Mouse (Mus musculus) heart, embryonic 13.5 days (tissue): ENCODE measurements around the gene Tspan5. TPM values are rescaled to one million over a fixed set of nuclear protein-coding genes. Genes with fewer than 3 reads are reported as not detected.

Experiments used
- ATAC-seq: fragments of 200-750 bp; cut with Nextera tagmentation; 2 replicates; pipeline ENCODE4 v1.8.0; 2017; ENCODE audit warnings: moderate TSS enrichment; ENCODE audit not compliant: insufficient number of reproducible peaks, low FRiP score, low TSS enrichment; ENCODE audit errors: extremely low read depth
- H3K27ac ChIP-seq: fragments of 300-500 bp; sonication (generic); replicated peaks from 2 replicates; pipeline ENCODE4 v1.5.1; 2015; ENCODE audit warnings: moderate library complexity, mild to moderate bottlenecking, inconsistent platforms
- H3K27me3 ChIP-seq: fragments of 300-500 bp; sonication (generic); replicated peaks from 2 replicates; pipeline ENCODE4 v1.6.1; 2015; ENCODE audit warnings: mild to moderate bottlenecking, inconsistent platforms
- H3K36me3 ChIP-seq: fragments of 300-500 bp; sonication (generic); 2 replicates; pipeline ENCODE4 v1.6.1; 2015; ENCODE audit warnings: mild to moderate bottlenecking, inconsistent platforms
- H3K4me1 ChIP-seq: fragments of 300-500 bp; sonication (generic); 2 replicates; pipeline ENCODE4 v1.6.1; 2015; ENCODE audit warnings: inconsistent platforms
- H3K4me2 ChIP-seq: fragments of 300-500 bp; sonication (generic); 2 replicates; pipeline ENCODE4 v1.6.1; 2015; ENCODE audit warnings: inconsistent platforms, mild to moderate bottlenecking, moderate library complexity
- H3K4me3 ChIP-seq: fragments of 300-500 bp; sonication (generic); 2 replicates; pipeline ENCODE4 v1.5.1; 2015; ENCODE audit warnings: moderate library complexity, mild to moderate bottlenecking, inconsistent platforms
- H3K9ac ChIP-seq: fragments of 300-500 bp; sonication (generic); 2 replicates; pipeline ENCODE4 v1.6.1; 2015; ENCODE audit warnings: inconsistent platforms, mild to moderate bottlenecking, moderate library complexity
- H3K9me3 ChIP-seq: fragments of 300-500 bp; sonication (generic); 2 replicates; pipeline ENCODE4 v1.6.1; 2016; ENCODE audit warnings: inconsistent platforms
- WGBS: fragments of 180-500 bp; shearing (Covaris S2); methylation state at CpG from one replicate; pipeline ENCODE4 v1.1.7; 2015; ENCODE audit warnings: mixed read lengths; 5-methylcytosine and 5-hydroxymethylcytosine counted together
- polyA plus RNA-seq: library from polyadenylated mRNA; unstranded; fragments of >200 nt; fragmentation: Nextera tagmentation; extraction: Ambion mirVana; gene quantifications from 2 replicates; pipeline ENCODE4 v1.2.1, GENCODE M21; 2015

Gene Tspan5
- polyA plus RNA-seq, 1 experiment from 2014 or later: 16.2 TPM

- ATAC-seq: no peak
- peaks cover 2% of the 10 kb centered on the region for H3K4me1 ChIP-seq
- no peak overlapping the region for H3K27ac ChIP-seq
- H3K9ac ChIP-seq: no peak overlapping the region
- H3K36me3 ChIP-seq: no peaks in the 10 kb centered on the region
- H3K4me2 ChIP-seq: no peak overlapping the region
- WGBS: 71% methylated on average over 5 of the region's 5 CpGs
- 0 out of 2 replicates have a peak, but pooled peaks cover 6% of the 10 kb centered on the region for H3K9me3 ChIP-seq
- no peaks in the 10 kb centered on the region for H3K27me3 ChIP-seq
- no peak overlapping the region for H3K4me3 ChIP-seq
Measured at GRCm38 (mm10) chr3:138865271-138865670, 123.3 kb downstream of the Tspan5 start.

GRCm38 (mm10) chr3:138867149-138867848 lies 125.3 kb downstream of the Tspan5 start:
- H3K4me1 ChIP-seq: no peaks in the 10 kb centered on the region; the same call in 1 of the 2 replicates
- no peak overlapping the region for H3K9ac ChIP-seq
- H3K9me3 ChIP-seq: 0 out of 2 replicates have a peak, but pooled peaks cover 6% of the 10 kb centered on the region
- no peak overlapping the region for H3K4me3 ChIP-seq
- no peak for ATAC-seq
- no peaks in the 10 kb centered on the region for H3K36me3 ChIP-seq
- H3K27ac ChIP-seq: no peak overlapping the region
- 71% methylated on average over 16 of the region's 16 CpGs for WGBS
- no peak overlapping the region for H3K4me2 ChIP-seq
- H3K27me3 ChIP-seq: no peaks in the 10 kb centered on the region

GRCm38 (mm10) chr3:138868409-138868808 lies 126.4 kb downstream of the Tspan5 start:
- no peak overlapping the region for H3K9ac ChIP-seq
- H3K27me3 ChIP-seq: no peaks in the 10 kb centered on the region
- no peaks in the 10 kb centered on the region for H3K36me3 ChIP-seq
- H3K27ac ChIP-seq: no peak overlapping the region
- H3K4me1 ChIP-seq: no peaks in the 10 kb centered on the region; the same call in 1 of the 2 replicates
- H3K4me2 ChIP-seq: no peak overlapping the region
- H3K4me3 ChIP-seq: no peak overlapping the region
- ATAC-seq: no peak
- 67% methylated on average over 13 of the region's 13 CpGs for WGBS
- 0 out of 2 replicates have a peak, but pooled peaks cover 6% of the 10 kb centered on the region for H3K9me3 ChIP-seq

DNA sequence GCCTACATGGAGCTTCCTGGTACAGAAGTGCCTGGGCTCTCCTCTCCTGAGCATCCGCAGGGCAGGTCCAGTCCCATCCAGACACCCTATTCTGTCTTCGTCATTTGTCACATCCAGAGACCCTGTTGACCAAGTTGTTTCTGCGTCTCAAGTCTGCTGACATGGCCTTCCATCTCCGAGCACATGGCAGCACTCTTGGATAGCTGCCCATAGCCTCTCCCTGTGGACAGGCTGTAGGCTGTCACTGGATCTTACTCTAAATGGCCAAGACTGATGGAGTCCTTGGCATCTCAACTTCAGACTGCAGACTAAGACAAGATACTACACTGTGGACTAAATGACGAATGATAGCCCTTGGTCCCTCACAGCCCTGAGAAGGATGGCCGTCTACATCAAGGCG lies 133.3 kb downstream of the Tspan5 start:
- 88% methylated on average over 7 of the region's 7 CpGs for WGBS
- Histone ChIP-seq H3K9me3 (no peaks in the 10 kb centered on the region), H3K27ac (no peak overlapping the region), H3K36me3 (0 out of 2 replicates have a peak, but pooled peaks cover 3% of the 10 kb centered on the region), H3K27me3 (no peaks in the 10 kb centered on the region), H3K4me3 (no peak overlapping the region), H3K4me2 (no peak overlapping the region), H3K9ac (no peak overlapping the region), H3K4me1 (no peaks in the 10 kb centered on the region)
- ATAC-seq: no peak

DNA sequence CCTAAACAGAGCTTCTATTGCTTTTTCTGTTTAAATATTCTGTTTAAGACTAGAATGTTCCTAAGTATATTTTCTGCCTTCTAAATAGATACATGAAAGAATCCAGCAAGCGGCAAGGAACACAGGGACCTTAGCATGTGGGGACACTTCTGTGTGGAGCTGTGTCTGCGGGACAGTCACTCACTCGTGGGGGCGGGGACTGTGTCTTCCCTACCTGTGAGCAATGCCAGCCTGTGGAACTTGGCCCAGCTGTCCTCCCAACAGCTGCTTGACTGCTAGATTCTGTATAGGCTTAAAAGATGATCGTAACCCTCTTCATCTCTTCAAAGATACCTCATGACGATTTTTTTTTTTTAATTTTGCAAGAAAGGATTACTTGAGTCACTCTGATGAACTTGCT lies 133.9 kb downstream of the Tspan5 start:
- H3K9me3 ChIP-seq: no peaks in the 10 kb centered on the region
- H3K27ac ChIP-seq: no peak overlapping the region
- H3K9ac ChIP-seq: no peak overlapping the region
- H3K36me3 ChIP-seq: 0 out of 2 replicates have a peak, but pooled peaks cover 3% of the 10 kb centered on the region
- ATAC-seq: no peak
- 88% methylated on average over 6 of the region's 6 CpGs for WGBS
- H3K4me3 ChIP-seq: no peak overlapping the region
- no peaks in the 10 kb centered on the region for H3K27me3 ChIP-seq
- peaks cover under 1% of the 10 kb centered on the region; the same call in 1 of the 2 replicates for H3K4me1 ChIP-seq
- no peak overlapping the region for H3K4me2 ChIP-seq

GRCm38 (mm10) chr3:138876418-138876817 lies 134.4 kb downstream of the Tspan5 start:
- H3K9me3 ChIP-seq: no peaks in the 10 kb centered on the region
- no peak overlapping the region for H3K27ac ChIP-seq
- H3K9ac ChIP-seq: no peak overlapping the region
- H3K27me3 ChIP-seq: no peaks in the 10 kb centered on the region
- WGBS: 85% methylated on average over 10 of the region's 10 CpGs
- no peak overlapping the region for H3K4me2 ChIP-seq
- no peak overlapping the region for H3K4me3 ChIP-seq
- peaks cover 5% of the 10 kb centered on the region for H3K4me1 ChIP-seq
- 0 out of 2 replicates have a peak, but pooled peaks cover 3% of the 10 kb centered on the region for H3K36me3 ChIP-seq
- ATAC-seq: no peak

DNA sequence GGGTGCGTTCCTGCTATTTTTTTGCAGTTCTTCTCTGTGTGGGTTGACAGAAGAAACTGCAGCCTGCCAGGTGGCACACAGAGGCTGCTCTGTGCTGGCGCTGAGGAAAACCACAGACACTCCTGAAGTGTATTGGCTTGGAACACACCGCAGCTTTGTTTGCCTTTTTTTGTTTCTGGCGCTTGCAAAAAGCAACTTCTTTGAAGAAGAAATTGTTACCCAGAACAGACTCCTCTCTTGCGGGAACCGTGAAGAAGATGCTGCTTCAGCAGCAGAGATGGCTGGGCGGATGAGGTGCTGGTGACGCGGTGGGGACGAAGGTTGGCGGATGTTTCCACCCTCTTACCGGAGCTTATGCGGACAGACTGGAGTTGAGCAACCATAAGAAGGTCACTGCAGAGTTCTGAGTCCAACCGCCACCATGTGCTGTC lies 135.0 kb downstream of the Tspan5 start:
- H3K9ac ChIP-seq: no peak overlapping the region
- no peaks in the 10 kb centered on the region for H3K9me3 ChIP-seq
- H3K27ac ChIP-seq: no peak overlapping the region
- no peak overlapping the region for H3K4me2 ChIP-seq
- WGBS: 82% methylated on average over 14 of the region's 14 CpGs
- no peak overlapping the region for H3K4me3 ChIP-seq
- H3K36me3 ChIP-seq: 0 out of 2 replicates have a peak, but pooled peaks cover 3% of the 10 kb centered on the region
- no peak for ATAC-seq
- no peaks in the 10 kb centered on the region for H3K27me3 ChIP-seq
- H3K4me1 ChIP-seq: peaks cover 11% of the 10 kb centered on the region

- Histone ChIP-seq H3K36me3 (0 out of 2 replicates have a peak, but pooled peaks cover 3% of the 10 kb centered on the region), H3K9me3 (no peaks in the 10 kb centered on the region), H3K4me1 (peaks cover 17% of the 10 kb centered on the region), H3K4me3 (no peak overlapping the region), H3K4me2 (no peak overlapping the region), H3K27me3 (no peaks in the 10 kb centered on the region), H3K27ac (no peak overlapping the region), H3K9ac (no peak overlapping the region)
- ATAC-seq: no peak
- 46% methylated on average over 4 of the region's 4 CpGs for WGBS
Measured at GRCm38 (mm10) chr3:138877741-138878140, 135.7 kb downstream of the Tspan5 start.

GRCm38 (mm10) chr3:138880999-138881724 lies 139.2 kb downstream of the Tspan5 start:
- no peak for ATAC-seq

DNA sequence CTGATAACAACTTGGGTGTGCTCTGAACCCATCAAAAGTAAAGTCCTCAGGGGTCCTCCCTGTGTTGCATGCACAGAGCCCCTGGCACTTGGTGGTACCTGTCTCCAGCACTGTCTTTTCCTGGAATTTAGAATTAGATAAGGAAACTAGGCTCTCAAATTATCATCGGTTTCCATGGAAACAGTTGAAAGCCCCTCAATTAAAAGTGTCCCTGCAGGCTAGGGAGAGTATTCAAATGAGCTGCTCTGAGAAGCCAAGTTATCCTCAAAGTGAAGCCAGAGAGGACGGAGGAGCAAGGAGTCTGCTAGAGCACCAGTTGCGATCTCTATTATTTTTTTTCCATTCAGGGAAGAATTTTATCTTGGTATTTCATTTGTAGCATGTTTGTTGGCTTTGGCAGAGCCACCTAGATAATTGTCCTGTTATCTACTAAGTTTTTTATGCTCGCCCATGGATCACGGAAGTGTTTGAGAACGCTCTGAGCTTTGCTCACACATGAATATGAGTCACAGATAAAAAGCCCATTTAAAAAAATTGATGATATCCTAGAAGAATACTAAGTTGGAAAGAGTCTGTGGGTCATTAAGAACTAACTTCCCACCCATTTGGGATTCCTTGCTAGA lies 139.8 kb downstream of the Tspan5 start:
- Histone ChIP-seq H3K4me1 (peaks cover 24% of the 10 kb centered on the region), H3K9me3 (no peaks in the 10 kb centered on the region), H3K9ac (no peak overlapping the region), H3K4me3 (no peak overlapping the region), H3K27ac (peak overlapping the region; percentile 45; the same call in 1 of the 2 replicates), H3K4me2 (no peak overlapping the region), H3K27me3 (no peaks in the 10 kb centered on the region), H3K36me3 (0 out of 2 replicates have a peak, but pooled peaks cover 2% of the 10 kb centered on the region)
- no peak for ATAC-seq
- 35% methylated on average over 6 of the region's 6 CpGs for WGBS

More at GRCm38 (mm10) chr3:138880999-138881724, 139.2 kb downstream of the Tspan5 start:
- Histone ChIP-seq H3K4me3 (no peak overlapping the region), H3K4me2 (no peak overlapping the region), H3K9me3 (no peaks in the 10 kb centered on the region), H3K27me3 (no peaks in the 10 kb centered on the region), H3K36me3 (0 out of 2 replicates have a peak, but pooled peaks cover 3% of the 10 kb centered on the region), H3K27ac (peak overlapping the region; percentile 45; the same call in 1 of the 2 replicates), H3K9ac (no peak overlapping the region), H3K4me1 (peaks cover 24% of the 10 kb centered on the region)
- 70% methylated on average over 11 of the region's 11 CpGs for WGBS

DNA sequence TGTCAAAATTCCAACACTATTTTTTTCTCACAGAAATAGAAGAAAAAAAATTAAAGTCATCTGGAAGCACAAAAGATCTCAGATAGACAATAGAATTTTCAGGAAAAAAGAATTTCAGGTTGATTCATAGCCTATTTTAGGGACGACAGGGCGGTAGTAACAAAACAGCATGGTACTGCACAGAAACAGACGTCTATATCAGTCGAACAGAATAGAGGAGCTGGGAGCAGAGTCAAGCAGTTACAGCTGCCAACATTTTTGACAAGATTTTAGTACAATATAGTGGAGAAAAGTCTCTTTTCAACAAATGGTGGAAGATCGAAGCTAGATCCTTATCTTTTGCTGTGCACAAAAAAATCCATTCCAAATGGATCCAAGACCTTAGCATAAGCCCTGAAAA lies 144.1 kb downstream of the Tspan5 start:
- H3K36me3 ChIP-seq: no peaks in the 10 kb centered on the region
- H3K4me3 ChIP-seq: no peak overlapping the region
- H3K9ac ChIP-seq: no peak overlapping the region
- no peaks in the 10 kb centered on the region for H3K27me3 ChIP-seq
- no peak overlapping the region for H3K27ac ChIP-seq
- H3K9me3 ChIP-seq: no peaks in the 10 kb centered on the region
- no peak overlapping the region for H3K4me2 ChIP-seq
- 83% methylated on average over 5 of the region's 5 CpGs for WGBS
- ATAC-seq: no peak
- H3K4me1 ChIP-seq: peaks cover 37% of the 10 kb centered on the region
